Mouse (Mus musculus) heart, adult 2 months (tissue): ENCODE data around the gene Maf.

Experiments
- CTCF ChIP-seq: fragments of 200-600 bp; IDR thresholded peaks from 2 replicates; pipeline ENCODE4 v1.8.1; 2022; ENCODE audit warnings: antibody characterized with exemption, mild to moderate bottlenecking, moderate library complexity
- EP300 ChIP-seq: fragments of 200-500 bp; IDR thresholded peaks from 2 replicates; pipeline ENCODE4 v1.6.1; 2011; ENCODE audit warnings: low read depth, low read length, control low read depth; ENCODE audit not compliant: insufficient read depth
- POLR2A ChIP-seq: fragments of 200-500 bp; IDR thresholded peaks from 2 replicates; pipeline ENCODE4 v1.6.1; 2011; ENCODE audit warnings: mild to moderate bottlenecking, low read depth, low read length, control low read depth; ENCODE audit not compliant: insufficient read depth

- TF ChIP-seq POLR2A = no peak
- no peak for TF ChIP-seq EP300
- TF ChIP-seq CTCF = no peak
These were observed 6.6 kb downstream of the Maf start for GRCm38 (mm10) chr8:115701001-115701400.
